Comparison of ENCODE assay signal across 8 mouse cellular contexts in the genomic region with DNA sequence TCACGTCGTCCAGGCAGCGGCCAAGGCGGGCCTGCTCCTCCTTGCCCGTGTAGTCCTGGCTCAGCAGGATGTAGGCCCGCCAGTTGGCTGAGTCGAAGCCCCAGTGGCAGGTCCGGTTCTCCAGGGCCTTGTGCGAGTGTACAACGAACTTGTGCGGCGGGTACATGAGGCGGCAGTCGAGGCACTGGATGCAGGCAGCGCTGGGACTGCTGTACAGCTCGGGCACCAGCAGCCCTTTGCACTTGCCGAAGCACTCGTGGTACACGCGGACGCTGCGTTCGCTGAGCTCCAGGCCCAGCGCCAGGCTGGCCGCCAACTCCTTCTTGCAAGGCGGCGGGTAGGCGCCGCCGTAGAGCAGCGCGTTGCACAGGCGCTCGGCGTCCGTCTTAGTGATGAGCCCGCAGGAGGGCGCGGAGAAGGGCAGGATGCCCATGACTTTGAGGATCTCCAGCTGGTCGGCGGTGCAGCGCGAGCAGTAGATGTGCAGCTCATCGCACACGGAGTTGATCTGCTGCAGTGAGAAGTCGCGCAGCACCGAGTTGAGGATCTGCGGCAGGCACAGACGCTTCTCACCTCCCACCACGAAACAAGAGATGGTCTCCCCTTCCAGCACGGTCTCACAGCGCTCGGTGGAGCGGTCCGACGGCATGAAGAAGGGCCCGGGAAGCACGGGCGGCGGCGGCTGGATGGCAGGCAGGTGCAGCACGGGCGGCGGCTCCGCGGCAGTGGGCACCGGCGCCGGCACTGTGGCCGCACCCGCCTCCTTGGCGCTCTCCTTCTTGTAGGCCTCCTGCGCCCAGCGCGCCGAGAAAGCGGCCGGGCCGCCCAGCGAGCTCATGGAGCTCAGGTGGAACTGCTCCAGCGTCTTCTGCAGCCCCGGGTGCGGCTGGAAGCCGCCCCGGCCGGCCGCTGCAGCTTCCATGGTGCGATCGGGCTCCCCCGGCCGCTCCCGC. TPM values are rescaled to one million over a fixed set of nuclear protein-coding genes. Genes with fewer than 3 reads are reported as not detected.
DNase-seq lines count a peak whose midpoint lies in the region; ATAC-seq lines count a peak whose summit lies in the region.

No protein-coding gene starts in this region.

- peaks cover 4% of the 10 kb centered on the region; the same call in 1 of the 2 replicates for H3K36me3 ChIP-seq in embryonic facial prominence, embryonic 14.5 days (ENCODE audit: control insufficient read depth, insufficient read depth, low read length)
- no peaks in the 10 kb centered on the region for H3K36me3 ChIP-seq in heart, embryonic 12.5 days
- H3K36me3 ChIP-seq in liver, embryonic 16.5 days (ENCODE audit: control insufficient read depth, insufficient read depth): no peaks in the 10 kb centered on the region
- H3K36me3 ChIP-seq in neural tube, embryonic 13.5 days: no peaks in the 10 kb centered on the region

- H3K27me3 ChIP-seq in embryonic facial prominence, embryonic 14.5 days (replicated peaks; ENCODE audit: control insufficient read depth, insufficient read depth, low read length): no peaks in the 10 kb centered on the region
- no peaks in the 10 kb centered on the region for H3K27me3 ChIP-seq in heart, embryonic 12.5 days (replicated peaks)
- H3K27me3 ChIP-seq in liver, embryonic 16.5 days (ENCODE audit: control insufficient read depth, insufficient read depth, low read depth, low read length): peaks cover 20% of the 10 kb centered on the region
- H3K27me3 ChIP-seq in neural tube, embryonic 13.5 days: no peaks in the 10 kb centered on the region

- peak overlapping the region; percentile 94 for H3K9ac ChIP-seq in embryonic facial prominence, embryonic 14.5 days (ENCODE audit: low read depth, low read length)
- H3K9ac ChIP-seq in heart, embryonic 12.5 days: peak overlapping the region; percentile 99
- H3K9ac ChIP-seq in liver, embryonic 16.5 days (ENCODE audit: low read depth, low read length): peak overlapping the region; percentile 69
- H3K9ac ChIP-seq in neural tube, embryonic 13.5 days: peak overlapping the region; percentile 98

- H3K4me2 ChIP-seq in embryonic facial prominence, embryonic 14.5 days (ENCODE audit: low read depth, low read length): peak overlapping the region; percentile 93
- H3K4me2 ChIP-seq in heart, embryonic 12.5 days: peak overlapping the region; percentile 97
- H3K4me2 ChIP-seq in liver, embryonic 16.5 days (ENCODE audit: low read depth, low read length): peak overlapping the region; percentile 75
- H3K4me2 ChIP-seq in neural tube, embryonic 13.5 days: peak overlapping the region; percentile 100

- H3K4me1 ChIP-seq in embryonic facial prominence, embryonic 14.5 days (ENCODE audit: control insufficient read depth, insufficient read depth, low read length): peaks cover 40% of the 10 kb centered on the region
- peaks cover 50% of the 10 kb centered on the region for H3K4me1 ChIP-seq in heart, embryonic 12.5 days (replicated peaks)
- peaks cover 43% of the 10 kb centered on the region for H3K4me1 ChIP-seq in liver, embryonic 16.5 days (ENCODE audit: control insufficient read depth, low read depth, low read length)
- H3K4me1 ChIP-seq in neural tube, embryonic 13.5 days (replicated peaks): peaks cover 58% of the 10 kb centered on the region

- no peaks in the 10 kb centered on the region for H3K9me3 ChIP-seq in embryonic facial prominence, embryonic 14.5 days (ENCODE audit: control insufficient read depth, low read length)
- H3K9me3 ChIP-seq in heart, embryonic 12.5 days (replicated peaks): no peaks in the 10 kb centered on the region
- no peaks in the 10 kb centered on the region for H3K9me3 ChIP-seq in liver, embryonic 16.5 days (replicated peaks; ENCODE audit: control insufficient read depth, low read length)
- no peaks in the 10 kb centered on the region for H3K9me3 ChIP-seq in neural tube, embryonic 13.5 days

- peak overlapping the region; percentile 87 for H3K4me3 ChIP-seq in embryonic facial prominence, embryonic 14.5 days (ENCODE audit: low read depth, low read length)
- peak overlapping the region; percentile 98 for H3K4me3 ChIP-seq in heart, embryonic 12.5 days
- peak overlapping the region; percentile 68 for H3K4me3 ChIP-seq in liver, embryonic 16.5 days (ENCODE audit: low read depth, low read length)
- peak overlapping the region; percentile 84 for H3K4me3 ChIP-seq in neural tube, embryonic 13.5 days

- peak; percentile 68 for DNase-seq in urinary bladder, adult 2 months (ENCODE audit: low spot score)
- DNase-seq in urinary bladder, postnatal 10 days (ENCODE audit: low spot score): no peak
- DNase-seq in embryonic facial prominence, embryonic 14.5 days (ENCODE audit: low spot score): peak; percentile 81
- peak; percentile 86 for DNase-seq in kidney, postnatal 10 days
- DNase-seq in testis, postnatal 10 days (ENCODE audit: low spot score): peak; percentile 82

- under 1% methylated on average over 37 of the region's 93 CpGs for WGBS in embryonic facial prominence, embryonic 14.5 days
- under 1% methylated on average over 88 of the region's 93 CpGs for WGBS in heart, embryonic 12.5 days
- under 1% methylated on average over 83 of the region's 93 CpGs for WGBS in liver, embryonic 16.5 days (ENCODE audit: insufficient replicate concordance)
- WGBS in neural tube, embryonic 13.5 days: under 1% methylated on average over 84 of the region's 93 CpGs

- ATAC-seq in embryonic facial prominence, embryonic 14.5 days (ENCODE audit: low read depth): no peak
- ATAC-seq in heart, embryonic 12.5 days (ENCODE audit: insufficient number of reproducible peaks, low FRiP score): no peak
- ATAC-seq in liver, embryonic 16.5 days (ENCODE audit: low read depth): no peak
- ATAC-seq in neural tube, embryonic 13.5 days (ENCODE audit: low read depth): no peak

- peak overlapping the region; percentile 88 for H3K27ac ChIP-seq in embryonic facial prominence, embryonic 14.5 days (replicated peaks; ENCODE audit: low read depth, low read length)
- H3K27ac ChIP-seq in heart, embryonic 12.5 days (ENCODE audit: poor library complexity, severe bottlenecking): peak overlapping the region; percentile 80
- no peak overlapping the region for H3K27ac ChIP-seq in liver, embryonic 16.5 days (ENCODE audit: low read length)
- H3K27ac ChIP-seq in neural tube, embryonic 13.5 days (replicated peaks): peak overlapping the region; percentile 97

RNA-seq across cellular contexts. Expression of a gene that starts 0.5 kb away (rescaled TPM):
- 43.6 and 67.2 TPM in 2 replicates for polyA plus RNA-seq in urinary bladder, adult 2 months (2012; rRNA removed)
- 34.1 and 34.9 TPM in 2 replicates for polyA plus RNA-seq in embryonic facial prominence, embryonic 14.5 days (2014; fragmentation: Nextera tagmentation; extraction: Ambion mirVana)
- 11.9 and 14.0 TPM in 2 replicates for polyA plus RNA-seq in heart, embryonic 12.5 days (2016; fragmentation: Nextera tagmentation; extraction: Ambion mirVana)
- polyA plus RNA-seq in liver, embryonic 16.5 days (2015; fragmentation: Nextera tagmentation; extraction: Ambion mirVana): 2.4 and 2.5 TPM in 2 replicates
- 11.3 and 12.2 TPM in 2 replicates for polyA plus RNA-seq in neural tube, embryonic 13.5 days (2015; fragmentation: Nextera tagmentation; extraction: Ambion mirVana)

RNA-seq across cellular contexts. Expression of a gene that starts 27.7 kb away (rescaled TPM):
- 47.5 and 51.8 TPM in 2 replicates for polyA plus RNA-seq in urinary bladder, adult 2 months (2012; rRNA removed)
- polyA plus RNA-seq in embryonic facial prominence, embryonic 14.5 days (2014; fragmentation: Nextera tagmentation; extraction: Ambion mirVana): 66.1 and 68.5 TPM in 2 replicates
- polyA plus RNA-seq in heart, embryonic 12.5 days (2016; fragmentation: Nextera tagmentation; extraction: Ambion mirVana): 61.0 and 65.1 TPM in 2 replicates
- 17.1 and 18.6 TPM in 2 replicates for polyA plus RNA-seq in liver, embryonic 16.5 days (2015; fragmentation: Nextera tagmentation; extraction: Ambion mirVana)
- polyA plus RNA-seq in neural tube, embryonic 13.5 days (2015; fragmentation: Nextera tagmentation; extraction: Ambion mirVana): 76.3 and 84.2 TPM in 2 replicates
